Mouse (Mus musculus) CH12.LX (cell line): ENCODE data around the gene Gemin2.

Experiments used
- CHD2 ChIP-seq: IDR thresholded peaks from 2 replicates; pipeline ENCODE4 v1.6.1; 2011; ENCODE audit warnings: low read length, improper control_type of control experiment
- CTCF ChIP-seq, 2 experiments: IDR thresholded peaks in 1 of 2; conservative IDR thresholded peaks in 1 of 2; 2 replicates each; pipeline ENCODE4 v1.5.1; 2011 to 2012; ENCODE audit warnings: low read depth in 2 of 2, low read length in 2 of 2, improper control_type of control experiment in 1 of 2, inconsistent platforms in 1 of 2, mild to moderate bottlenecking in 1 of 2, moderate library complexity in 1 of 2
- EP300 ChIP-seq: IDR thresholded peaks from 2 replicates; pipeline ENCODE4 v1.6.1; 2011; ENCODE audit warnings: low read length, improper control_type of control experiment
- GABPA ChIP-seq: IDR thresholded peaks from 2 replicates; pipeline ENCODE4 v1.6.1; 2012; ENCODE audit warnings: low read depth, low read length, improper control_type of control experiment, inconsistent platforms; ENCODE audit not compliant: insufficient replicate concordance
- HCFC1 ChIP-seq: IDR thresholded peaks from 2 replicates; pipeline ENCODE4 v1.6.1; 2012; ENCODE audit warnings: low read depth, mild to moderate bottlenecking, inconsistent platforms, low read length, improper control_type of control experiment
- MAFK ChIP-seq: IDR thresholded peaks from 2 replicates; pipeline ENCODE4 v1.6.1; 2011; ENCODE audit warnings: low read length, improper control_type of control experiment; ENCODE audit not compliant: insufficient replicate concordance
- MAX ChIP-seq: IDR thresholded peaks from 2 replicates; pipeline ENCODE4 v1.6.1; 2011; ENCODE audit warnings: low read length, improper control_type of control experiment
- MEF2A ChIP-seq: IDR thresholded peaks from 2 replicates; pipeline ENCODE4 v1.6.1; 2014; ENCODE audit warnings: low read depth, mild to moderate bottlenecking, inconsistent platforms, low read length, improper control_type of control experiment, borderline replicate concordance
- POLR2A ChIP-seq: IDR thresholded peaks from 2 replicates; pipeline ENCODE4 v1.6.1; 2011; ENCODE audit warnings: low read depth, mild to moderate bottlenecking, improper control_type of control experiment, low read length
- USF1 ChIP-seq: IDR thresholded peaks from 2 replicates; pipeline ENCODE4 v1.6.1; 2014; ENCODE audit warnings: low read depth, mild to moderate bottlenecking, inconsistent platforms, low read length, improper control_type of control experiment
- USF2 ChIP-seq: conservative IDR thresholded peaks from 2 replicates; pipeline ENCODE4 v1.6.1; 2011; ENCODE audit warnings: low read depth, low read length, improper control_type of control experiment

DNA sequence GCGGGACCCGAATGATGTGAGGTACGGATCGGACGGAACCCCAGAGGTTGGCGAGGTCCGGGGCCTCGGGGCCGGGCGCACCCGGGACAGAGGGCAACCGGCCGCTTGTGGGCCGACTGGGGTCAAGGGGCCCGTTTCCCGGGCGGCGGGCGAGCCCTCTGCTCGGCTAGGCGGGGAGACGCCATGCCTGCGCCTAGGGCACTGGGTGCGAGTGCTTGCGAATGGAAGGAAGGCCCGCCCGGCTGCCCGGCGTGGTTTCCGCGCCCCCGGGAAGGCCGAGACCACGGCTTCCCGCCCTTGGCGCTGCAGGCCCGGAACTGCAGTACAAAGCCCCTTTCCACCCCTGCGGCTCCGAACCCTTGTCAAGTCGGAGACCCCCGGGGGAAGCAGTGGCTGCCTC lies 53.9 kb downstream of the Gemin2 start:
- TF ChIP-seq USF1 (no peak), EP300 (no peak), USF2 (no peak), CHD2 (no peak), POLR2A (no peak), CTCF (conservative IDR thresholded peaks at IDR 0.05 in 1 of 2, IDR thresholded peaks at IDR 0.05 in 1 of 2; ENCODE audit: low read depth in 2 of 2, low read length in 2 of 2) (no peak), HCFC1 (no peak), MAX (no peak), MEF2A (no peak), GABPA (no peak), MAFK (no peak)
